Comparison of ENCODE assay signal across 8 mouse cellular contexts in the genomic region with DNA sequence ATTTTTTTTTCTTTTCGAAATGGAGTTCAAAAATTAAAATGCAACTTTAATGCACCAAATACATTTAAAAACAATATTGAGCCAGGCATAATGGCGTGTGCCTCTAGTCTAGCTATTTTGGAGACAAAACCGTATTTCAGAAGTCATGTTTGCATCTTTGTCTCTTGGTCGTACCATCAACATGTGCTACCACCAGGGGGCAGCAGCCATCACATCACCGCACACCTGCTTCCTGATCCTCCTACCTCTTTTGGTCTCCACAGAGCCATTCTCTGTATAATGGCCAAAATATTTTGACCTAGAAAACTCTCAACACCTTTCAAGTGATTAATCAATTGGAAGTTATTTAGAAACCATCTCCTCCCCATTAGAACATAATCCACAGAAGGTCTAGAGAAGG.
DNase-seq lines count a peak whose midpoint lies in the region; ATAC-seq lines count a peak whose summit lies in the region.

No protein-coding gene starts in this region.

- H3K4me1 ChIP-seq in hindbrain, embryonic 14.5 days (replicated peaks; ENCODE audit: control insufficient read depth, insufficient read depth, low read length) = 0 out of 2 replicates have a peak, but pooled peaks cover 4% of the 10 kb centered on the region
- no peaks in the 10 kb centered on the region for H3K4me1 ChIP-seq in hindbrain, embryonic 16.5 days (ENCODE audit: control insufficient read depth, insufficient read depth, low read depth, low read length)

- H3K27me3 ChIP-seq in hindbrain, embryonic 14.5 days (ENCODE audit: control insufficient read depth, insufficient read depth, low read length) = no peaks in the 10 kb centered on the region
- H3K27me3 ChIP-seq in hindbrain, embryonic 16.5 days (replicated peaks; ENCODE audit: control insufficient read depth, insufficient read depth, low read length) = no peaks in the 10 kb centered on the region

- no peak for ATAC-seq in hindbrain, embryonic 14.5 days (ENCODE audit: low FRiP score)
- no peak for ATAC-seq in hindbrain, embryonic 16.5 days
- peak; percentile 75 for ATAC-seq in granulocyte monocyte progenitor cell, adult 5-6 weeks (replicated peaks; ENCODE audit: poor library complexity, severe bottlenecking)

- 23% methylated on average over 5 of the region's 5 CpGs for WGBS in hindbrain, embryonic 14.5 days
- 31% methylated on average over 5 of the region's 5 CpGs for WGBS in hindbrain, embryonic 16.5 days

- peak; percentile 59 for DNase-seq in hindbrain, embryonic 14.5 days (ENCODE audit: low spot score)
- peak; percentile 62 for DNase-seq in R1 (ENCODE audit: low read depth, low spot score)
- DNase-seq in cerebellum, postnatal 25 days = peak; percentile 67 to 80
- peak; percentile 79 to 81 for DNase-seq in left cerebral cortex, adult 18-20 months (ENCODE audit: low spot score in 2 of 2)
- DNase-seq in natural killer cell, adult 2 months (ENCODE audit: low spot score in 2 of 2) = peak; percentile 1 to 23
- DNase-seq in thymus, postnatal 25 days = peak; percentile 30

- H3K9ac ChIP-seq in hindbrain, embryonic 14.5 days = no peak overlapping the region
- H3K9ac ChIP-seq in hindbrain, embryonic 16.5 days (ENCODE audit: low read depth, low read length) = no peak overlapping the region

- no peaks in the 10 kb centered on the region for H3K9me3 ChIP-seq in hindbrain, embryonic 14.5 days (ENCODE audit: control insufficient read depth, low read length)
- no peaks in the 10 kb centered on the region for H3K9me3 ChIP-seq in hindbrain, embryonic 16.5 days (ENCODE audit: control insufficient read depth, low read length)

- no peak overlapping the region for H3K4me2 ChIP-seq in hindbrain, embryonic 14.5 days (replicated peaks)
- no peak overlapping the region for H3K4me2 ChIP-seq in hindbrain, embryonic 16.5 days (ENCODE audit: low read length)

- H3K27ac ChIP-seq in hindbrain, embryonic 14.5 days = no peak overlapping the region
- H3K27ac ChIP-seq in hindbrain, embryonic 16.5 days (ENCODE audit: low read depth, low read length) = no peak overlapping the region

- no peak overlapping the region for H3K4me3 ChIP-seq in hindbrain, embryonic 14.5 days (replicated peaks; ENCODE audit: low read length)
- no peak overlapping the region for H3K4me3 ChIP-seq in hindbrain, embryonic 16.5 days (ENCODE audit: low read length)

- no peaks in the 10 kb centered on the region for H3K36me3 ChIP-seq in hindbrain, embryonic 14.5 days (replicated peaks; ENCODE audit: control insufficient read depth, insufficient read depth)
- H3K36me3 ChIP-seq in hindbrain, embryonic 16.5 days (ENCODE audit: control insufficient read depth, insufficient read depth, low read length) = no peaks in the 10 kb centered on the region

Comparison
In these comparisons a context has a peak if more than half of its experiments do, and no peak if none do; other contexts are left out.
1. DNase-seq: peak in every context shown above with its lines; median percentile 80 in left cerebral cortex, adult 18-20 months; 74 in cerebellum, postnatal 25 days; 62 in R1; 59 in hindbrain, embryonic 14.5 days; 30 in thymus, postnatal 25 days; 12 in natural killer cell, adult 2 months.